Mouse (Mus musculus) brain, embryonic 18.5 days (tissue): ENCODE data around the gene Gpr162.
"Not testable (repeated sequence)": the region's sequence is repeated elsewhere in the genome, so short reads cannot be mapped to it uniquely, and the experiment has no call there.

Experiments used
- DNase-seq: peaks from one replicate; pipeline ENCODE4 v3.0.0-alpha.2; 2012; ENCODE audit warnings: low read depth, low spot score

The Gpr162 gene

DNA sequence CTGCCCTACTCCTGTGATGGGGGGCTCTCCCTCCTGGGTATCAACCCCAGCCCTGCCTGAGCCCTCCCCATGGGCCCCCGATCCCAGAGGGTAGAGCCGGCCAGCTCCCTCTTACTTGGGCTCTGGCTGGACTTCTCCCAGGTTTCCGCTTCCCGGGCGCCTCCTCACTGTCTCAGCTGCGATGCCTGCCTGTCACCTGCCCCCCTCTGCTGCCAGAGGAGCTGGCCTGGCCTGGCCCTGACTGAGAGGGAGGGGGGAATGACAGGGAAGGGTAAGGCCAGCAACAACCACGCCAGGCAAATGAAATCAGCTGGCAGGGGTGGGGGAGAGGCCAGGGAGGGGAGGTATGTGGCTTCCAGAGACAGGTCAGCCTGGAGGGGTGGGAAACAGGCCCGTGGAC lies 24.0 kb downstream of the Gpr162 start:
- DNase-seq = no peak

DNA sequence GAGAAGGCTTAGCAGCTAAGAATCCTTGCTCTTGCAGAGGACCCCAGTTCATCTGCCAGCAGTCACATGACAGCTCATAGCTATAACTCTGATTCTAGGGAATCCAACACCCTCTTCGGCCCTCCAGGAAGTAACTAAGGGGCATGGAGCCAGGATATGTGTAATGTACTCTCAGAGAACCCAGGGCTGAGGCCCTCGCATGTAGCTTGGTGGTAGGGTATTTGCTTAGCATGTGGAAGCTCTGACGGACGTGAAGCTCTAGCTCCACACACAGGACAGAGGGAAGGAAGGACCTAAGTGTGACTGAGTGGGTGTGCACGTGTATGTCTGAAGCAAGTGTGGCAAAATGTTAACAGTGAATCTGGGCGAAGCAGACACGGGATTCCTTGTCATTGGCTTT lies 27.4 kb downstream of the Gpr162 start:
- DNase-seq = no peak

DNA sequence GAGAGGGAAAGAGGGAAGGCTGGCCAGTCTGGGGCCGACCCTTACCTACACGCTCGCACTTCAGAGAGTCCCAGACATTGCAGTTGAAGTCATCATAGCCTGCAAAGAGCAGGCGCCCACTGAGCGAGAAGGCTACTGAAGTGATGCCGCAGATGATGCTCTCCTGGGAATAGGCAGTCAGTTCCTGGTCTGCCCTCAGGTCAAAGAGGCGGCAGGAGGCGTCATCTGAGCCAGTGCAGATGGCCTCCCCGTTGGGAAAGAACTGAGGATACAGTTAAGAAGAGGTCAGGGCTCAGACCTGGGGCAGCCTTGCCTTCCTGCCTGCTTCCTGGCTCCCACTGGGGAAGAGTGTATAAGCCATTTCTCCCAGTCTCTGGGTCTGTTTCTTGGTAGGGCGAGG lies 28.3 kb downstream of the Gpr162 start:
- DNase-seq = no peak

DNA sequence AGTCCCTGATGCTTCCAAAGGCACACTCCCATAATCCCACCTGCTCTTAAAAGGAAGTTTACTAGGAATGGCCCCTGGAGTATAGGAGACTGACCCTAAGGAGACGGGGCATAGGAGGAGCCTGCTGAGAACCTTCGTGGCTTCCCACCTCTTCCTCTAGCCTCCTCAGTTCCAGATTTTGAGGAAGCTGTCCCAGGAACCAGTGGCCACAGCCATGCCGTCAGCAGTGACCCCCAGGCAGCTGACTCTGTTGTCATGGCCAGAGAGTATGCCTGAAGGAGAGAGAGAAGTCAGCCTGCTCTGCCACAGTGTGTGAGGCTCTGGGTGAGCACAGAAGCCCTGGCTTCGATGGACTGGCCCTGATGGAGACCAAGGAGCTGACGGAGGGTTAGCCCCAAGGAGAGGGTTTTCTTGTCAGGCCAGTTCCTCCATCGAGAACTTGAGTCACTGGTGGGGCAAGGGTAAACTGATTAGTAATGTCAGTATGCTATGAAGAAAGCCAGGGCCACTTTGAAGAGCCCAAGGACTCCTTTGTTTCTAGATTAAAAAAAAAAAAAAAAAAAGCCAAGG lies 29.2 kb downstream of the Gpr162 start:
- DNase-seq = no peak

DNA sequence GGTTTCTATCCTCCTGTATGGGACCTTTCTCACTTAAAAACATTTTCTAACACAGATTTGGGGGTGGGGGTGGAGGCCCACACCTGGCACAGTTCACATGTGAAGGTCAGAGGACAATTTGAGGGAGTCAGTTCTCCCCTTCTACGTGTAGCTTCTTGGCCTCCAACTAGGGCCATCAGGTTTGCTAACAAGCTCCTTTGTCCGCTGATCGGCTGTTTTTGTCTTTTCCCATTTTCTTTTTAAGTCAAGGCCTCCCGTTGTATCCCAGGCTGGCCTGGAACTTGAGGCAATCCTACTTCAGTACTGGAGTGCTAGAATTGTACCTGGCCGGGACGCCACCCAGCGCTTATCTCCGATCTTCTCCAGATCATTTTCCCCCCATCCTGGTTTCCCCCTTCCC lies 32.1 kb downstream of the Gpr162 start:
- no peak for DNase-seq

DNA sequence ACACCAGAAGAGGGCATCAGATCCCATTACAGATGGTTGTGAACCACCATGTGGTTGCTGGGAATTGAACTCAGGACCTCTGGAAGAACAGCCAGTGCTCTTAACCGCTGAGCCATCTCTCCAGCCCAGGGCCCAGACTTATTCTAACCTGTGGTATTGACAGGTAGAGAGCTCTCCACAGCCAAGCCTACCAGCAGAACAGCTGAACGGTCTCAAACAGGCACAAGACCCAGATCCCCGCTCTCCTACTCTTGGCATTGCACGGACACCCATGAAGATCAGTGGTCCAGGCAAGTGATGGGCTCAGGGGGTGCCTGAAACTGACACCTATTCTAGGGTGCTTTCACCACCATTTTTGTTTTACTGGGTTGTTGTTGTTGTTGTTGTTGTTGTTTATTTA lies 32.6 kb downstream of the Gpr162 start:
- DNase-seq = not testable (repeated sequence)

DNA sequence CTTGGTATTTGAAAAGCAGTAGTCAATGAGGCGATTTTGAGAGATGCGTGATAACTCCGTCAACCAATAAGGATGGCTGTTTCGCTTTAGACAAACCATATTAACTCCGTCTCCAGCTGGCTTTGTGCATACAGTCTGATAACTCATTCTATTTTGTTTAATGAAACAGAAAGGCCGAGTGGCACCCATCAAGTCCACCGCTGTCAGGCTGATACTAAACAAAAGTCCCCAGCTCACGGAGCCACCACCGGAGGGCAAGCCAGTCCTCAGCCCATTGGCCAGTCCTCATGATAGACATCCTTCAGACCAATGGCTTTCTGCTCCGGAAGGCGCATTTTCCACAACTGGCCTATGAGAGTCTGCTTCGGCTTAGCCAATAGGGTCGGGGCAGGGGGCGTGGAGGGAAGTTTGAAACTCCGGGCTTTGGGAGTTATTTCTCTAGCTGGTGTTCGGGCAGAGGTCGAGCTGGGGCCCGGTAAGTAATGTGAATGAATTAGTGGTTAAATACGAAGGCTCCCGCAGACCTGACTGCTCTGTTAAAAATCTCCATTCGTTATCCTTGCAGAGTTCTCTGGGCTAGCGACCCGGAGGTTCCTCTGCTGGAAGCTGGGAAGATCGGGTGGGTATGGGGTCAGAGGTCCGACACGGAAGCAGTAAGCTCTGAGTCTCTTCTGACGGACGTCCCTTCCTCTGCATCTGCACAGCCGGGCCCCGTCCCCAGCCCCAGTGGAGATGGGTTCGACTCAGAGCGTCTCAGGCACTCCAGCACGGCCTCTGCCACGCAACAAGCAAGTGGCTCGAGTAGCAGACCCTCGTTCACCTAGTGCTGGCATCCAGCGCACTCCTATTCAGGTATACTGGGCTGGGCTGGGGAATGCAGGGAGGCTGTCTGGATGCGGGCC lies 33.7 kb downstream of the Gpr162 start:
- peak; percentile 93 for DNase-seq

DNA sequence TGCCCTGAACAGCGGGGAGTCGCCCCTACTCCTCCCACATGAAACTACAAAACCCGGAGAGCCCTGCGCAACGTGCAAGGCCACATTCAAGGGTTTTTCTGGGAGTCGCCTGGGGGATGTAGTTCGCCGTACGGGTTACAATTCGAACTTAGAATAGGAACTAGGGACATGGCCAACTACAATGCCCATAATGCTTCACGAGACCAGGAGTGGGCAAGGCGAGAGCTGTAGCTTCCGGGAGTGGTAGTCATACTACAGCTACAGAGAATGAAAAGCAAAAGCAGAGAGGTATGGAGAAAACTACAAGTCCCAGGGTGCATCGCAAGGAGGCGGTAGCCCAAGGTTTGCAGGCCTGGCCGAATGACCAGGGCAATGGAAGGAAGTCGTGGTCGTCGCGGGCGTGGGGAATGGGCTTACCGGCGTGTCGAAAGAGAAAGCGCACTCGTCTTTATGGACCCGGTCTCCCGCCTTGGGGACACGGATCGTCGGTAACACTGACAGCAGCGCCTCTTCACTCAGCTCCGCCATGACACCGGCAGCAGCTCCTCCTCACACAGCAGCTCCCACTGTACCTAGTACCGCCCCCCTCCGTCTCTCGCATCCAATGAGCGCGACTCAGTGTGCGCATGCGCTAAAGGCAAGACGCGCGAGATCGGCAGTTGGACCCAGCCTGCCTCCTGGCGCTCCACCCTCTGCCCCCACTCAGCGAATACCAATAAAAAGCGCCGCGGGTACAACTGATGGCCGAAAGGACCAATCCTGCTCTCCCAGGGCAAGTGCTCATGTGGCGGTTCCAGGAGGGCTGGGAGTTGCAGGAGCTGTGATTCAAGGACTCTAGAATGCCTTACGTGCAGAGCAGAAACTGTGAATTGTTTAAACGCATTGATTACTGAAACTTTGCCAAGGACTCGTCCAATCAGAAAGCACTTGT lies 34.6 kb downstream of the Gpr162 start, which contains the start of the genes Usp5 and Cdca3:
Gene Usp5, minus strand, starts transcription at position 617 of the 931 bp plus-strand sequence.
Gene Cdca3, plus strand, starts transcription at position 680 of the 931 bp plus-strand sequence.
- peak; percentile 100 for DNase-seq

DNA sequence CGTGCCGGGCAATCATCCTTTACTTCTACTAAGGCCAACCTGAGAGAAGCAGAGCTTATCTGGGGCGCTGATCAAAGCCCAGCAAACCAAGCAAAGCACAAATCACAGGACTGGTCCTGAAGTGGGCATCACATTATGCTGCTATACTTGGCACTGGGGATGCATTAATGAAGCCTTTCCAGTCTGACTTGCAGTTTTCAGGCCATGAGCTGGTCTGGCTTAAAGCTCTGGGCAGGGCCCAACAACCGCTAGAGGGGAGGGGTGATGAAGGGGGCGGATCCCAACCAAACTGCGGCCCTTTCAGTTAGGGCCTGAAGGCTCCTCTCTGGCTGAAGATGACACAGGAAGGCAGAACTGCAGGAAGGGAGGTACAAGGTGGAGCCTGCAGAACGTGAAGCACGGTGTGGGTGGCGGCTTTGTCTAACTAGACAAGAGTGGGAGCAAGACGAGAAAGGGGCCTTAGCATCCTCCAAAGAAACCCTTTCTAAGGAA lies 35.6 kb downstream of the Gpr162 start:
- no peak for DNase-seq

DNA sequence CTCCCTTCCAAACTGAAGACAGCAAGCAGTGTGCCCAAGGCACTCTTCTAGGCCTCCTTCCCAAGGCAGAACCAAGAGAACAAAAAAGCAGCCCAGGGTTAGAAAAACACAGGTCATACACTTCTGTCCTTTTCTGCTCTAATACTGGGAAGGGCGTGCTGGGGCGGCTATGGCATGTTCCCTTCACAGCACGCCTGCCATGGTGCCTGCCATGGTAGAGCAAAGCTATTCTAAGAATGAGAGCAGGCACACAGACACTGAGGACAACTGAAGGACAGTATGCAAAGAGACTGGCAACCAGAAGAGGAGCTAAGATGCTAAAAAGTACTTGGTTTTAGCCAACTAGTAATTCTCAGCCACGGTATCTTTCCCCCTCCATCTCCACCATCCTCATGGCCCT lies 41.7 kb downstream of the Gpr162 start:
- DNase-seq = no peak

DNA sequence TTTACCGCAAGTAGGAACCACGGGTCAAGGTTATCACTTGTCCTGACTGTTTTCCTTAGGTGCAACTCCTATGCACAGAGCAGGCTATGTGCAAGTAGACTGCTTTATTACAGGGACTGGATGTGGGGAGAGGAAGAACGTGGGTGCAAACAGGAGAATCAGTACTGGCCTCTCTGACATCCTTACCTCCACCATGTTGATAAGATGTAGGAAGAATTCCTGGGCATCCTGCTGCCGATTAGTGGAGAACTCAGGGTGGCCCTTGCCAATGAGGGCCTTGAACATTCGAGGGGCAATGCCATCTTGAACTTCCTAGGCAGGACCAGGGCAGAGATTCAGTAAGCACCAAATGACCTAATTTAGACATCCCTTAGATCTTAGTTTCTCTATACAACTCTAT lies 42.9 kb downstream of the Gpr162 start:
- DNase-seq = no peak

DNA sequence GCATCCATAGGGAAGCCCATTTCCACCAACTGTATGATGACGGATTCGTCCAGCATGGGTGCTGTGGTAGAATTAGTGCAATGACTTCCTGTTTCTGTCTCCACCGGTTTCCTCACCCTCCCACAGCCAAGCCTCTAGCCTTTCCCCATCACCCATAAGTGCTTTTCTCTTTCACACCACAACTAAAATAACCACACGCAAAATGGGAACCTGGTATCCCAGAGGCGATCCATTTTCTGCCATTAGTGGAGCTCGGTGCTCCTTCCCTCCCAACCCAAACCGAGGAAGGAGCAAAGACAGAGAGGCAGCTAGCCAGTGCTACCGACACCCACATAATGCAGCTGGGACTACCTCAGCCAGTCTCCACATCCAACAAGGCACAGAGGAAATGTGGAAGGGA lies 45.8 kb downstream of the Gpr162 start:
- no peak for DNase-seq

DNA sequence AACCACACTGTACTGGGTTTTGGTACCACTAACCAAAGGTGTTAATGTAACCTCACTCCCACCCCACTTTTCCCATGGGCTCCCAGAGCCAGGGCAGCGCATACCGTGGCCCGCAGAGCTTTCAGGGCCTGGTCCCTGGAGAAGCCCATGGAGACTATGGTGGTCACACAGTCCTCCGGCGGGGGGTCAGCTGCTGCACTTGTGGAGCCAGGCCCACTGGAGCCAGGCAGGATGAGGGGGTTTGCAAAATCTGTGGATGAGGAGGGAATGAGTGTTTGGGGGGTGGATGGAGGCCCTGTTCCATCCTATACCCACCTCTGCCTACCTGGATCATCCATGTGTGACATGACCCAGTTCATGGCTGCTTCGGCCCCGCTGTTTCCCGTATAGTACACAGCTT lies 46.2 kb downstream of the Gpr162 start:
- no peak for DNase-seq

DNA sequence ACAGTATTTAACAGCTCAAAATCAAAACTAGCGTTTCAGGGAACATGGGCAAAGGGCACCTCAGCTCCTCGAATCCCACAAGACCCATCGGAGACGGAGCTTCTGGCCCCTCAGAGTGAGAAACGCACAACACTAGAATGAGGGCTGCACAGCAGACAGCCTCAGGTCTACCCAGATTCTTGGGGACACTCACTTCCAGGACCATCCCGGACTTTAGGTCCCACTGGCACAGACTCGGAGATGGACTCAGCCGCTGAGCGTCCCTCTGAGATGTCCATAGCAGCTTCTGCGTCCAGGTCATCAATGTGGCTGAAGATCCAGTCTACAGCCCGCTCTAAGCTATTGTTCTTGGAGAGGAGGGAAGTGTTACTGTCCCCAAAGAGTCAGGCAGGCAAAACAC lies 46.7 kb downstream of the Gpr162 start:
- DNase-seq = no peak

DNA sequence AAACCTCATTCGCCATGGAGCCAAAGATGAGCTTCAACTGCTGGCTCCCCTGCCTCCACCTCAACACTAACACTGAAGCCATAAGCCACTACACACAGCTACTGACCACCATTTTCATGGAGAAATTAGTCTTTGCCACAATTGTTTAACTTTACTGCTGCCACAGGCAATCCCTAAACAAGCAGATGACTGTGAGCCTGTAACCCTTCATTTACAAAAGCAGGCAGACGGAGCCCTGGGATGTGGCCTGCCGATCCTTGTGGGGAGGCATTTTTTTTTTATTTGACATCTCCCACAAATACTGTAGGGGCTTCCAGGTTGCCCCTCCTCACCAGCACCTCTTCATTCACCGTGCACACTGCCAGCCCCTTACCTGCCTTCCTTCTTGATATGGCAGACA lies 47.2 kb downstream of the Gpr162 start:
- DNase-seq = no peak

DNA sequence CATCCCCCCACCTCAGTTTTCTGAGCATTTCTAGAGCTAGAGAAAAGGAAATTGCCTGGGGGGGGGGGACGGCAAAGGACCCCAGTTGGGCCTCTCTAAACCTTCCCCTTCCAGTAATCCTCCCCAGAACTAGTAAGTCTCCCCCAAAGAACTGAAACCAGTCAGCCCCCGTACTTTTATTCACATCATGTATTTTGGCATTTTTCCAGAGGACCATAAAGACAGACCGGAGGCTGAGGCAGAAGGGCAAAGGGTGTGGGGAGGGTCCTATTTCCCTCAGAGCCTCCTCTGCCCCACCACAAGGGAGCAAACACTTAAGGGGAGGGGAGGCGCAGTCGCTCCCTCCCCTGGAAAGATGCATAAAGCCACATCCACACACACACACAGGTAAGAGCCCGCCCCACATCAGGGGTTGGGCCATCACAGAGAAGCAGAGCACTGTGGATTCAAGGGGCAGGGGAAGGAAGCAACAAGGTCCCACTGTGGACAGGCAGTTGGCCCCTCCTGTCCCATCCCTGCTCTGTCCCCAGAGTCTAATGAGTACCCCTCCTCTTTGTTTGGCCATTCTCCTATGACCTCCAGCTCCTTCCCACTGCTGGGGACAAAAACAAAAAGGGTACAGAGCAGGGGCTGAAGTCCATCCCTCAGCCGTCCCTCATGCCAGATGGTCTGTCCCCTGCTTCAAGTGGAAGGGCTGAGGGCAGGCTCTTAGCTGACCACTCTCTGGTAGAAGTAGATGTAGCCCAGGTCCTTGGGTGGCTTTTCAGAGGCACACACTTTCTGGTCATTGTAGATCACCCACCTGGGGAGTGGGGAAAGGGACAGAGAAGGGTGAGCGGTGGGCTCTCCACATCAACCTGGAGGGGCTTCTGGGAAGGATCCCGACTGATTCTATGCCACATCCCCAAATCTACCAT lies 48.7 kb downstream of the Gpr162 start:
- DNase-seq = no peak

DNA sequence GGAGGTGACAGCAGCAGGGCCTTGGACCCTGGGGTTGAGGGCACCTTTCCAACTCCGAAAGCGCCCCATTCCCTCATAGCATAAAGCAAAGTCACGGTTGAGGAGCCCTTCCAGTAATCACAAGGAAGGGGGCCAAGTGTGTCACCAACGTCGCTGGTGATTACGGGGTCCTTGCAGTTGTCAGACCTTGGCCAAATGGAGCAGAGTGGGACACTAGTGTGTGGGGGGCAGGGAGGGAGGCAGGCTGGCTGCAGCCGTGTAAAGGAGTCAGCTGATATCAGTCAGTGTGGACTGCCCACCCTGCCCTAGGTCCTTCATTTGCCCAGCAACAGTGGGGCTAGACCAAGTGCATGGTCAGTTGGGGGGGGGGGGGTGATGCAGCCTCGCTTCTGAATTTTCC lies 49.3 kb downstream of the Gpr162 start:
- DNase-seq = no peak

DNA sequence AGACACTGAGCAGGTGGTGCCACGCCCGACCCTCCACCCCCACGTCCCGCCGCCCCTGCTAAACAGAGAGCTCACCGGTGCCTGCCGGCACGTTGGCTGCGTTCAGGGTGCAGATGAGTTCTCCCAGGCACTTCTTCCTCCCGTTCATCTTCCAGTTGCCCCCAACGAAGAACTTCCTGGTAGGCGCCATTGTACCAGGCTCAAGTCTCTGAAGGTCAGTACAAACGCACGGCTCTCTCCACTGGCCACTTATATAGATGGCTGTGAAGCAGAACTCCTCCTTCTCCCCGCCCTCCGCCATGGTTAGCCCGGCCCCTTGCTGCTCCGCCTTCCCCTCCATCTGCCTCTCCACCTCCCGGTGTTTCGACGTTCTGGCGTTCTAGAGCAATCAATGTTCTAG lies 49.9 kb downstream of the Gpr162 start, which contains the start of gene Tpi1:
Gene Tpi1, minus strand, starts transcription at position 364 of the 400 bp plus-strand sequence.
- no peak for DNase-seq

DNA sequence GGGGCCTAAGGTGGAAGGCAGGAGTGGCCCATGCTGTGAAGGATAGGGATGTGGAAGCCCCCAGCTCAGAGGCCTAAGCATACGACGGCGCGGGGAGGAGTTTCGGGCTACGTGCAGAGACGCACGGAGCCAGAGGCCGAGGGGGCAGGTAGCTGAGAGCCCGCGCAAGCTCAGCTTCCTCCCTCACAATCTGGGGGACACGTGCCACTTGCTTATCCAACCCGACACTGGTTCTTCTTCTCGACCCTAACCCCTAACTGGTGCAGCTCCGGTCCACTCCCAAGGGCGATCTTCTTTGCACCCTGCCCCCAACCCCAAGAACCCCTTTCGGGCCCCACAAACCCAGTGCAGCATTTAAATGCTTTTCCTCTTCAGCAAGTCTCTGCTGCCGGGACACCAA lies 50.3 kb downstream of the Gpr162 start:
- DNase-seq = no peak

DNA sequence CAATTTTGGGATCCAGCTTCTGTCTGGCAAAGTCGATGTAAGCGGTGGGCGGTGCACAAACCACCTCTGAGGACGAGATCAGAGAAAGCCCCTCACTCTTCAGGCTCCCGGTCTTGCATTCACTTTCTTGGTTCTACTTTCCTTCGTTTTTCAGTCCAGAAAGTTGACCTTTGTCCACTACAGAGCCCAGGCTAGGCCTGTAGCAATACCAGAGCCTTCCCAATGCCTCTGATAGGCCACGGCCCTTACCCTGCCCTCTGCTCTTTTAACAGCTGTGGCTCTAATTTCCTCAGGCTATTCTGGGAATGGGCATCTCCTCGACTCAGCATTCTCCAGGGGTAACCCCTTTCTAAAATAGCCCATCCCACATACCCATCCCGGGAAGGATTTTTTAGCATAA lies 50.9 kb downstream of the Gpr162 start:
- no peak for DNase-seq
